Mouse (Mus musculus): ENCODE measurements around the gene Nemp1.

GRCm38 (mm10) chr10:127652906-127653638 is 13.6 kb upstream of the Nemp1 start:
- no peak for TF ChIP-seq CTCF (IDR thresholded peaks at IDR 0.05)
- TF ChIP-seq EP300 (IDR thresholded peaks at IDR 0.05): no peak
